Comparison of ENCODE assay signal across 11 mouse cellular contexts in genomic region chr6:84072574-84072973, GRCm38 (mm10).
DNase-seq lines count a peak whose midpoint lies in the region; ATAC-seq and TF ChIP-seq lines count a peak whose summit lies in the region.
"Had no signal": no experiment of that assay in that cellular context is flagged by ENCODE, and none has a peak within 500 bp of the region (broad histone marks: within the 10 kb centered on the region; RNA-seq: fewer than 3 reads in every experiment).

No protein-coding gene starts in this region.

- TF ChIP-seq CTCF in liver, adult 2 months (IDR thresholded peaks at IDR 0.05; ENCODE audit: low read depth, low read length) = peak; percentile 44
- peak; percentile 74 for TF ChIP-seq CTCF in E14TG2a.4 (conservative IDR thresholded peaks at IDR 0.05; ENCODE audit: low read length)

- H3K4me2 ChIP-seq in embryonic facial prominence, embryonic 11.5 days (ENCODE audit: low read depth, low read length) = no peak overlapping the region
- H3K4me2 ChIP-seq: embryonic facial prominence, embryonic 15.5 days; hindbrain, embryonic 15.5 days had no signal

- H3K36me3 ChIP-seq in liver, adult 2 months (ENCODE audit: control insufficient read depth, insufficient read depth, low read length) = no peaks in the 10 kb centered on the region
- H3K36me3 ChIP-seq in E14TG2a.4 (ENCODE audit: insufficient read depth, low read length) = no peaks in the 10 kb centered on the region
- H3K36me3 ChIP-seq in embryonic facial prominence, embryonic 11.5 days (replicated peaks; ENCODE audit: control insufficient read depth, insufficient read depth, low read depth, low read length) = no peaks in the 10 kb centered on the region
- H3K36me3 ChIP-seq: embryonic facial prominence, embryonic 15.5 days; hindbrain, embryonic 15.5 days; midbrain, embryonic 10.5 days had no signal

- WGBS in liver, adult 2 months = 65% methylated on average over 9 of the region's 9 CpGs
- 61% methylated on average over 9 of the region's 9 CpGs for WGBS in embryonic facial prominence, embryonic 11.5 days

- DNase-seq in embryo, embryonic 11 days = peak; percentile 54
- no peak for DNase-seq in embryo, embryonic 10 days (ENCODE audit: low spot score)
- DNase-seq in liver, adult 2 months (ENCODE audit: extremely low read depth, low read depth, low spot score) = no peak
- no peak for DNase-seq in liver
- peak; percentile 40 for DNase-seq in embryonic facial prominence, embryonic 11.5 days (ENCODE audit: low spot score)
- no peak for DNase-seq in cerebellum, adult 11-12 months

- H3K9me3 ChIP-seq in E14TG2a.4 (ENCODE audit: low read length) = no peaks in the 10 kb centered on the region
- no peaks in the 10 kb centered on the region for H3K9me3 ChIP-seq in embryonic facial prominence, embryonic 11.5 days (replicated peaks; ENCODE audit: control insufficient read depth, low read length)
- H3K9me3 ChIP-seq: embryonic facial prominence, embryonic 15.5 days; hindbrain, embryonic 15.5 days had no signal

- H3K4me1 ChIP-seq in liver, adult 2 months (ENCODE audit: control insufficient read depth, insufficient read depth, low read length) = no peaks in the 10 kb centered on the region
- H3K4me1 ChIP-seq in E14TG2a.4 (replicated peaks; ENCODE audit: low read depth, low read length) = peaks cover 45% of the 10 kb centered on the region
- H3K4me1 ChIP-seq in embryonic facial prominence, embryonic 11.5 days (ENCODE audit: control insufficient read depth, insufficient read depth, low read length) = no peaks in the 10 kb centered on the region
- H3K4me1 ChIP-seq: embryonic facial prominence, embryonic 15.5 days; hindbrain, embryonic 15.5 days; midbrain, embryonic 10.5 days had no signal

- H3K4me3 ChIP-seq in liver, adult 2 months (ENCODE audit: insufficient read depth, low read depth, low read length) = no peak overlapping the region
- no peak overlapping the region for H3K4me3 ChIP-seq in E14TG2a.4 (replicated peaks; ENCODE audit: low read length)
- no peak overlapping the region for H3K4me3 ChIP-seq in embryonic facial prominence, embryonic 11.5 days (ENCODE audit: low read depth, low read length)
- H3K4me3 ChIP-seq: embryonic facial prominence, embryonic 15.5 days; hindbrain, embryonic 15.5 days; midbrain, embryonic 10.5 days had no signal

- no peak overlapping the region for H3K9ac ChIP-seq in liver, adult 2 months (ENCODE audit: low read depth, low read length)
- no peak overlapping the region for H3K9ac ChIP-seq in embryonic facial prominence, embryonic 11.5 days (replicated peaks; ENCODE audit: low read length)
- H3K9ac ChIP-seq: embryonic facial prominence, embryonic 15.5 days; hindbrain, embryonic 15.5 days had no signal

- no peak overlapping the region for H3K27ac ChIP-seq in liver, adult 2 months (replicated peaks; ENCODE audit: insufficient read depth, low read depth, low read length)
- no peak overlapping the region for H3K27ac ChIP-seq in embryonic facial prominence, embryonic 11.5 days (replicated peaks; ENCODE audit: low read depth, low read length)
- H3K27ac ChIP-seq: embryonic facial prominence, embryonic 15.5 days; hindbrain, embryonic 15.5 days; midbrain, embryonic 10.5 days had no signal

- TF ChIP-seq POLR2A in liver, adult 2 months (IDR thresholded peaks at IDR 0.05; ENCODE audit: extremely low read depth, insufficient read depth, low read length) = no peak

- ATAC-seq in embryonic facial prominence, embryonic 11.5 days (replicated peaks; ENCODE audit: insufficient number of reproducible peaks, low FRiP score, low TSS enrichment, low read depth) = no peak
- no peak for ATAC-seq in inflammation-experienced regulatory T-cells, adult 6 months

- H3K79me2 ChIP-seq in liver, adult 2 months (ENCODE audit: control insufficient read depth, insufficient read depth, low read length) = no peaks in the 10 kb centered on the region

- no peaks in the 10 kb centered on the region for H3K27me3 ChIP-seq in liver, adult 2 months (ENCODE audit: control insufficient read depth, insufficient read depth, low read length)
- peaks cover 7% of the 10 kb centered on the region; the same call in 1 of the 2 replicates for H3K27me3 ChIP-seq in E14TG2a.4 (ENCODE audit: insufficient read depth, low read length)
- no peaks in the 10 kb centered on the region for H3K27me3 ChIP-seq in embryonic facial prominence, embryonic 11.5 days (ENCODE audit: control insufficient read depth, insufficient read depth, low read length)
- H3K27me3 ChIP-seq: embryonic facial prominence, embryonic 15.5 days; hindbrain, embryonic 15.5 days had no signal

Comparison
In these comparisons a context has a peak if more than half of its experiments do, and no peak if none do; other contexts are left out.
1. DNase-seq: peak in embryo, embryonic 11 days (single experiment) and embryonic facial prominence, embryonic 11.5 days (single experiment); none in embryo, embryonic 10 days (single experiment), liver, adult 2 months (single experiment), liver (single experiment) and cerebellum, adult 11-12 months (single experiment).